Mouse (Mus musculus): ENCODE results near the gene Sla2. TPM values are rescaled to one million over a fixed set of nuclear protein-coding genes. Genes with fewer than 3 reads are reported as not detected.
"Not testable (repeated sequence)": the region's sequence is repeated elsewhere in the genome, so short reads cannot be mapped to it uniquely, and the experiment has no call there.

Sla2 gene
- total RNA-seq, 2 experiments from 2014 or later = 0.19 to 0.30 TPM

DNA sequence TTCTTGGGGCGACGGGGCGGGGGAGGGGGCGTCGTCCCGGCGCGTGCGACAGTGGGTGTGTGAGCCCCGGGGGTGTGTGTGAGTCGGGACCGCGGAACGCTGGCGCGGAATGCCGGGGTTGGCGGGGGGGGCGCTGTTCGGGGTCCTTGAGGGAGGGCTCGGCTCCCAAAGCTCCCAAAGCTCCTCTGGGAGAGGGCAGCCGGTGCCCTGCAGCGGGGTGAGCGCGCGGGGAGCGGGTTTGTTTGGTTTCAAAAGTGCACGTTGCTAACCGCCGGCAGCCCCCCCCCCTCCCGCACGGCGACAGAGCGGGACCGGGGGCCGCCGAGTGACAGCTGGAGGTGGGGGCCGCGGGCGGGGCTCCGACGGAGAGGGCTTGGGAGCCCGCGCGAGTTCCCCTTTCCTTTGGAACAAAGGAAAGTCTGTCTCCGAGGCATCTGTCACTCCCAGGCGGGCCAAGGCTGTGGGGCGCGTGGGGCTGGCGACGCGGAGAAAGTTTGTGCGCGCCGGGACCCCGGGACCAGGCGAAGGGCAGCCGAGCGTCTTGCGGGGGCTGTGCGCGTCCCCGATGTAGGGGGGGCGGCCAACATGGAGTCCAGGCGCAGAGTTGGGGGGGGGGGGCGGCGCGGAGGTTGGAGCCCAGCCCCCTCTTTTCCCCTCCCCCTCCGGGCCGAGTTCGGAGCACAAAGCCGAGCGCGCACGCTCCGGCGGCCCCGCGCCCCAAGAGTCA is 46.5 kb downstream of the Sla2 start:
- DNase-seq (ENCODE audit: low spot score in 2 of 2) = peak in 1 of 2 experiments; percentile 29

DNA sequence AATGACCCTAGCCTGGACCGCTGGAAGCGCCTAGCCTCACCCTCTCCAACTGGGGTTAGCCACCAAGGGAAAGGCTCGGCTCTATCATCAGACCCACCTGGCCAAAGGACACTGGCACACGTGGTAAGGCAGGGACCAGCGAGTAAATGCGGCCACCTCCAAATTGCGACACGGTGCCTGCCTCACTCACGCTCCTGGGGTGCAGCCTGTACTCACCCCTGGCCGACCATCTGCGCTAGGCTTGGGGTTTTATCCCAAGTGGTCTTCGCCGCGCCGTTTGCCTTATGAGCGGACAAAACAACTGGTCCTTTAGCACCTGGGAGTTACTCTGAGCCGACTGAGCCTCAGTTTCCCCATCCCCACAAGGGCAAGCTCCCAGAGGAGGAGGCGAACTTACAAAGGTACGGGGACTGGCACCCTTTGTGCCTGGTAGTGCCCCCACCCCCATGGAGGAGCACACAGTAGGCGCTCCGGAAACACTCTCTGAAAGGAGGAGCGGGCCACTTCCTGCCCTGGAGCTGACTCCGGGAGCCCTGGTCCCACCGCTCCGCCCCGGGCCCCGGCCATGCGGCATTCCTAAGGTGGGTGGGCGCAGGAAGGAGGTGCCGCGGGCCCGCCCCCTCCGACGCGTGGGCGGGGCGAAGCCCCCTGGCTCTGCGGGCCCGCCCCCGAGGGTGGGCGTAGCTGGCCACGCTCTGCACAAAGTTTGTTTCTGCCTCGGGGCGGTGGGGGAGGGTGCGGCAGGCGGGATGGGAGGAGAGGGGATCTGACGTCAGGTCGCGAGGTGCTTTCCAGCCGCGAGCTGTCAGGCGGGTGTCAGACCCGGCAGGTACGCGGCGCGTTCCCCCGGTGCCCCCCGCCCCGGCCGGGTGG is 47.4 kb downstream of the Sla2 start, which contains the start of gene Tgif2:
Tgif2 (plus strand) TSS at position 689 of the 873 bp plus-strand sequence.
- DNase-seq (ENCODE audit: low spot score in 2 of 2) = peak in 1 of 2 experiments; percentile 29

DNA sequence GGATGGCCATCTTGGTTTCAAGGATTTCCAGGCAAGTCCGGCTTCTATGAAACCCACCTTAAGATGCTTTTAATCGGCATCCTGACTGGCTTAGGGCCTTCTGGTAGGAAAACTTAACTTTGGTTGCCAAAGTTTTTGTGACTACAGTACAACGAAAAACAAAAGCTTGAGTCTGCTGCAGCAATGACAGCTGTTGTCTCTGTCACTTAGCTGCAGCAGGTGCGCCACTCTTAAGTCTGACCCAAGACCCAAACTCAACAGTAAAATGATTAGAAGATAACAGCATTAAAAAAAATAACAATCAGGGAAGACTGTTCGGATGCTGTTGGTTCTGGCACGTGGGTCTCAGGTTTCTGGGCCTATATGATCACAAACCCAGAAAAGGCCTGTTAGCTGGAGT is 48.2 kb downstream of the Sla2 start:
- no peak for DNase-seq (ENCODE audit: low spot score in 2 of 2)

GRCm38 (mm10) chr2:156834336-156834735 is 52.7 kb downstream of the Sla2 start:
- DNase-seq (ENCODE audit: low spot score in 2 of 2) = no peak

DNA sequence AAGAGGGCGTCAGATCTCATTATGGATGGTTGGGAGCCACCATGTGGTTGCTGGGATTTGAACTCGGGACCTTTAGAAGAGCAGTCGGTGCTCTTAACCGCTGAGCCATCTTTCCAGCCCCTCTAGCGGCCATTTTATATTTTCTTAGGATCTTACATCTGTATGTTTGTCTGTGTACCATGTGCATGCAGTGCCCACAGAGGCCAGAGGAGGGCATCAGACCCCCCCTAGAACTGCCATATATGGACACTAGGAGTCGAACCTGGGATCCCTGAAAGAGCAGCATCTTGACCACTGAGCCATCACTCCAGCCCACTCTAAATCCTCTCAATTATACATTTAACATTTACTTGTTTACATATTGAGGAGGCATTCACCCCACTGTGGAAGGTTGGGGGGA is 61.9 kb downstream of the Sla2 start:
- DNase-seq (ENCODE audit: low spot score in 2 of 2) = not testable (repeated sequence)

Other genes starting within 250 kb of the Sla2 start
- 10 to 100 TPM; 22.3 to 24.9 TPM for gene Myl9, start 111.8 kb downstream of the Sla2 start, total RNA-seq (2021)
- 1 to 10 TPM; 2.7 to 3.0 TPM for gene Tgif2, start 47.2 kb downstream of the Sla2 start, total RNA-seq (2021)
- 1 to 10 TPM; 3.4 to 3.5 TPM for gene 4930518I15Rik, start 29.2 kb downstream of the Sla2 start, total RNA-seq (2021)
- 100 to 1,000 TPM; 108 to 114 TPM for gene Rab5if, start 24.1 kb downstream of the Sla2 start, total RNA-seq (2021)
- 100 to 1,000 TPM; 457 to 474 TPM for gene Ndrg3, start 104.9 kb upstream of the Sla2 start, total RNA-seq (2021)
- gene Dsn1, start 120.0 kb upstream of the Sla2 start, total RNA-seq (2021) = 1 to 10 TPM; 4.0 to 5.4 TPM
- 10 to 100 TPM; 63.0 to 66.5 TPM for gene Soga1, start 192.1 kb upstream of the Sla2 start, total RNA-seq (2021)
- gene Tldc2, start 199.9 kb upstream of the Sla2 start, total RNA-seq (2021) = not detected
- 10 to 100 TPM; 14.3 to 14.5 TPM for gene Samhd1, start 248.1 kb upstream of the Sla2 start, total RNA-seq (2021)